Mouse (Mus musculus) liver, embryonic 14.5 days (tissue): ENCODE measurements at regions not wholly inside any gene's neighbourhood (a gene's known extent, or its start where the extent isn't known, plus 50 kb on each side); places are given as distances from the start of the nearest gene placed in this dataset.

ENCODE experiments used
- ATAC-seq: fragments of 200-750 bp; cut with Nextera tagmentation; 2 replicates; pipeline ENCODE4 v1.8.0; 2017; ENCODE audit warnings: moderate number of reproducible peaks, mild to moderate bottlenecking, moderate library complexity; ENCODE audit not compliant: insufficient read depth
- DNase-seq, 3 experiments: peaks; one replicate each; pipeline ENCODE4 v3.0.0-alpha.2; 2012 to 2013; ENCODE audit warnings: low read depth in 3 of 3, low spot score in 3 of 3
- H3K27ac ChIP-seq: fragments of 300-500 bp; sonication (generic); 2 replicates; pipeline ENCODE4 v1.5.1; 2014; ENCODE audit warnings: moderate library complexity, mild to moderate bottlenecking, control low read depth, inconsistent platforms
- H3K27me3 ChIP-seq: fragments of 300-500 bp; sonication (generic); 2 replicates; pipeline ENCODE4 v1.6.1; 2014; ENCODE audit warnings: mild to moderate bottlenecking, low read length, moderate library complexity; ENCODE audit not compliant: control insufficient read depth, insufficient read depth
- H3K36me3 ChIP-seq: fragments of 300-500 bp; sonication (generic); replicated peaks from 2 replicates; pipeline ENCODE4 v1.6.1; 2014; ENCODE audit warnings: low read depth; ENCODE audit not compliant: control insufficient read depth, insufficient read depth
- H3K4me1 ChIP-seq, 2 experiments: fragments of 200-500 bp in 1 of 2; fragments of 300-500 bp in 1 of 2; sonication (generic) in 1 of 2; replicated peaks; 2 replicates each; pipeline ENCODE4 v1.6.1; 2012 to 2014; ENCODE audit warnings: antibody characterized with exemption in 1 of 2, inconsistent platforms in 1 of 2, low read length in 1 of 2; ENCODE audit not compliant: control insufficient read depth in 2 of 2, insufficient read depth in 2 of 2
- H3K4me2 ChIP-seq: fragments of 300-500 bp; sonication (generic); 2 replicates; pipeline ENCODE4 v1.6.1; 2014; ENCODE audit warnings: low read depth, mild to moderate bottlenecking, control low read depth, moderate library complexity
- H3K4me3 ChIP-seq, 2 experiments: fragments of 200-500 bp in 1 of 2; fragments of 300-500 bp in 1 of 2; sonication (generic) in 1 of 2; 2 replicates each; pipeline ENCODE4 v1.5.1; 2012 to 2014; ENCODE audit warnings: low read depth in 2 of 2, low read length in 2 of 2, mild to moderate bottlenecking in 2 of 2, control low read depth in 1 of 2, inconsistent platforms in 1 of 2, moderate library complexity in 1 of 2; ENCODE audit not compliant: insufficient read depth in 1 of 2
- H3K9ac ChIP-seq: fragments of 300-500 bp; sonication (generic); replicated peaks from 2 replicates; pipeline ENCODE4 v1.6.1; 2014; ENCODE audit warnings: mild to moderate bottlenecking, control low read depth, moderate library complexity
- H3K9me3 ChIP-seq: fragments of 300-500 bp; sonication (generic); 2 replicates; pipeline ENCODE4 v1.6.1; 2016; ENCODE audit warnings: low read length, mixed read lengths; ENCODE audit not compliant: control insufficient read depth
- CTCF ChIP-seq: IDR thresholded peaks from 2 replicates; pipeline ENCODE4 v1.5.1; 2016; ENCODE audit warnings: antibody characterized with exemption, low read depth, control low read depth
- EP300 ChIP-seq: IDR thresholded peaks from 2 replicates; pipeline ENCODE4 v1.6.1; 2016; ENCODE audit warnings: antibody characterized with exemption, low read depth
- WGBS: fragments of 180-500 bp; shearing (Covaris S2); extraction: QIAGEN DNeasy Blood & Tissue Kit; methylation state at CpG from one replicate; pipeline ENCODE4 v1.1.7; 2014; ENCODE audit not compliant: insufficient replicate concordance; 5-methylcytosine and 5-hydroxymethylcytosine counted together

DNA sequence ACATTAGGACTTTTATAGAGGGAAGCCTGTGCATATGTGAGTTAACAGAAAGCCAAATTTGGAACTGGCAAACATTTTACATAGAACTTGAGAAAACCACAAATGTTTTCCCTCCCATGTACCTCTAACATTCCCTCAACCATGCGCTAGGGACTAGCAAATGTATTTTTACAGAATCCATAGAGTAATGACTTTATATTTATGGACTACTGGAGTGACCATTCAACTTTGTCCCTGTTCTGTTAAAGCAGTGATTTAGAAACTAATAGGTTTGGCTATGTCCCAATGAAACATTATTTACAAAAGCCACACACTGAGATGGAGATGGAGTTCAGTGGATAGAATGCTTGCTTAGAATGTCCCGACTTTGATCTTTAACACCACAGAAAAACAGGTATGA, 557.0 kb downstream of the Ebf1 start:
- H3K27ac ChIP-seq = no peak overlapping the region
- DNase-seq (no peak), ATAC-seq (no peak)

GRCm38 (mm10) chr11:45174811-45175798, 558.0 kb downstream of the Ebf1 start:
- ATAC-seq (no peak), DNase-seq (no peak)
- no peak overlapping the region for H3K4me2 ChIP-seq
- no peak overlapping the region for H3K27ac ChIP-seq
- TF ChIP-seq EP300 (no peak), CTCF (no peak)
- H3K4me1 ChIP-seq = no peaks in the 10 kb centered on the region
- no peaks in the 10 kb centered on the region for H3K36me3 ChIP-seq
- H3K27me3 ChIP-seq = no peaks in the 10 kb centered on the region
- 55% methylated on average over 10 of the region's 10 CpGs for WGBS
- H3K9ac ChIP-seq = no peak overlapping the region
- no peak overlapping the region for H3K4me3 ChIP-seq
- H3K9me3 ChIP-seq = no peaks in the 10 kb centered on the region

More for the DNA sequence above, 557.0 kb downstream of the Ebf1 start:
- H3K4me3 ChIP-seq = no peak overlapping the region
- WGBS = 66% methylated on average over 2 of the region's 2 CpGs
- no peaks in the 10 kb centered on the region for H3K9me3 ChIP-seq
- H3K36me3 ChIP-seq = no peaks in the 10 kb centered on the region
- H3K27me3 ChIP-seq = no peaks in the 10 kb centered on the region
- H3K4me1 ChIP-seq = no peaks in the 10 kb centered on the region
- no peak for TF ChIP-seq EP300
- TF ChIP-seq CTCF = no peak
- H3K9ac ChIP-seq = no peak overlapping the region
- no peak overlapping the region for H3K4me2 ChIP-seq

- no peaks in the 10 kb centered on the region for H3K36me3 ChIP-seq
- no peak overlapping the region for H3K4me2 ChIP-seq
- DNase-seq = no peak
- no peaks in the 10 kb centered on the region for H3K4me1 ChIP-seq
- ATAC-seq = no peak
- no peaks in the 10 kb centered on the region for H3K9me3 ChIP-seq
- no peaks in the 10 kb centered on the region for H3K27me3 ChIP-seq
- H3K4me3 ChIP-seq = no peak overlapping the region
- no peak overlapping the region for H3K27ac ChIP-seq
- TF ChIP-seq EP300 (no peak), CTCF (no peak)
- 60% methylated on average over 3 of the region's 3 CpGs for WGBS
- H3K9ac ChIP-seq = no peak overlapping the region
Measured at GRCm38 (mm10) chr11:45176971-45177370, 559.9 kb downstream of the Ebf1 start.

DNA sequence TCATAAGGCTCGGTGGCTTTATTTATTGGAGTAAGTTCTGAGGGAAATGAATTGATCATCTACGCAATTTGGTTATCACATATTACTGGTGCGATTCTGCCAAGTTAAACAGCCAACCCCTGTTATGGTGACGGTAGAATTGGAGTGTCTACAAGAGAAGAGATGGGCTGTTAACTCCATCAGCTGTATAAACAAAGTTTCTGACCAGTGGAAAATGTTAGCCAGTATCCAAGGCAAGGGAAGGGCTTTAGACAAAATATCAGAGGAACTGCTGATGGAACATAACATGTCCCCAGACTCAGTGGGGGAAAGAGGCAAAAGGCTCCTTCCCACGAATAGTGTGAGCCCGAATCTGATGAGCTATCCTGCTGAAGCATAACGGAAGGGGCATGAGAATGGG, 560.9 kb downstream of the Ebf1 start:
- WGBS = 61% methylated on average over 7 of the region's 7 CpGs

GRCm38 (mm10) chr11:45179019-45179418, 561.9 kb downstream of the Ebf1 start:
- Histone ChIP-seq H3K9ac (no peak overlapping the region), H3K27ac (no peak overlapping the region), H3K36me3 (no peaks in the 10 kb centered on the region), H3K9me3 (no peaks in the 10 kb centered on the region), H3K27me3 (no peaks in the 10 kb centered on the region), H3K4me2 (no peak overlapping the region), H3K4me3 (no peak overlapping the region), H3K4me1 (no peaks in the 10 kb centered on the region)
- DNase-seq (no peak), ATAC-seq (no peak)
- TF ChIP-seq CTCF (no peak), EP300 (no peak)
- 63% methylated on average over 1 of the region's 1 CpGs for WGBS

More for the DNA sequence above, 560.9 kb downstream of the Ebf1 start:
- Histone ChIP-seq H3K4me2 (no peak overlapping the region), H3K27ac (no peak overlapping the region), H3K36me3 (no peaks in the 10 kb centered on the region), H3K4me1 (no peaks in the 10 kb centered on the region), H3K27me3 (no peaks in the 10 kb centered on the region), H3K9ac (no peak overlapping the region), H3K4me3 (no peak overlapping the region), H3K9me3 (no peaks in the 10 kb centered on the region)
- TF ChIP-seq EP300 (no peak), CTCF (no peak)
- ATAC-seq = no peak
- DNase-seq = no peak
